Mouse (Mus musculus) thymus, postnatal 0 days (tissue): ENCODE results near the gene Sec24d. TPM values are rescaled to one million over a fixed set of nuclear protein-coding genes. Genes with fewer than 3 reads are reported as not detected.

ENCODE experiments used
- DNase-seq: peaks from one replicate; pipeline ENCODE4 v3.0.0-alpha.2; 2015; ENCODE audit warnings: low spot score
- polyA plus RNA-seq: library from polyadenylated mRNA; unstranded; fragments of >200 nt; fragmentation: Nextera tagmentation; extraction: Ambion mirVana; gene quantifications from 2 replicates; pipeline ENCODE4 v1.2.1, GENCODE M21; 2015

Gene Sec24d
- polyA plus RNA-seq: 24.4 and 25.6 TPM in 2 replicates

DNA sequence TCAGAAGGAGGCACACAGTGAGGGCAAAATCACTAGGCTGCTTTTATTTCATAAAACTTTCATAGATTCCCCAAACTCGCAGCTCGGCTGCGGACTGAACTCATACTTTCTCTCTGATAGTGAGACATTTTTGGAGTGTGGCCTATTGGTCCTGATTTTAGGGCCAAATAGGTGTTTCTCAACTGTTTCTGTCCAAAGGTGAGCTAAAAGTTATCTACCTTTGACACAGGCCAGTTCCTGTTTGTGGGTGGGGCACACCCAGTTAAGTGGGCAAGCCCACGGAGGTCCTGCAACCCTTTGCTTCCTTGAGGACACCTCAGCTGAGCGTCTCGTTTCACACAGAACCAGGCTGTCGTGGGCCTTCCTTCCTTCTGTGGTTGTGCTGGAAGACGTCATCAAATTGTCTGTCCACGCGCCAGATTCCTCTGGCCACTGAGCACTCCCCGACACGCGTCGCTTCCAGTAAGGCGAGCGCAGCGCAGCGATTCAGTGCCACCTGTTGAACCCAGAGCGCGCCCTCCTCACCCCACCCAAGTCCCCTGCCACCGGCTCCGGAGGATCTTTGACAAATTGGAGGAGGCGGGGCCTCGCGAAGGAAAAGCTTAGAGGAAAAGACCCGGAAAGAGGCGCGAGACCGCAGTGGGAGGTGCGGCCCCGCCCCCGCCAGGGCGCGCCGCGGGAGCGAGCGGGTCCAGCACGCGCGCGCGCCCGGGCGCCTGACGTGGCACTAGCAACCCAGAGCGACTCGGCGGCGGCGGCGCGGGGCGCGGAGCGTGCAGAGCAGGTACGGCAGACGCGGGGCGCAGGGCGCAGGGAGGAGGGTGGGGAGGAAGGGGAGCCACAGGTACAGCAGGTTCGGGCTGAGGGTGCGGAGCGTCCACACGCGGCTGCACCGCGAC, at the start of gene Sec24d:
Gene Sec24d, plus strand, starts transcription at position 703 of the 899 bp plus-strand sequence.
- DNase-seq: peak; percentile 90

DNA sequence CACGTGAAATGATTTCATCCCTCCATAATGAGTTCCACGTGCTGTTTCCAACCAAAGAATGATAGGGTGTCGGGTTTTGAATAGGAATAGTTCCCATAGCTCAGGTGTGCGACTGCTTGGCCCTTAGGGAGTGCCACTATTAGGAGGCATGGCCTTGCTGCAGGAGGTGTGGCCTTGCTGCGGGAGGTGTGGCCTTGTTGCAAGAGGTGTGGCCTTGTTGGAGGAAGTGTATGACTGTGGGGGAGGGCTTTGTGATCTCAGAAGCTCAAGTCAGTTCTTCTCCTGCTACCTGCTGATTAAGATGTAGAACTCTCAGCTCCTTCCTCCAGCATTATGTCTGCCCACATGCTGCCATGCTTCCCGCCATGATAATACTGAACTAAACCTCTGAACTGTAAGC, 48.6 kb upstream of the Sec24d start:
- DNase-seq: no peak

DNA sequence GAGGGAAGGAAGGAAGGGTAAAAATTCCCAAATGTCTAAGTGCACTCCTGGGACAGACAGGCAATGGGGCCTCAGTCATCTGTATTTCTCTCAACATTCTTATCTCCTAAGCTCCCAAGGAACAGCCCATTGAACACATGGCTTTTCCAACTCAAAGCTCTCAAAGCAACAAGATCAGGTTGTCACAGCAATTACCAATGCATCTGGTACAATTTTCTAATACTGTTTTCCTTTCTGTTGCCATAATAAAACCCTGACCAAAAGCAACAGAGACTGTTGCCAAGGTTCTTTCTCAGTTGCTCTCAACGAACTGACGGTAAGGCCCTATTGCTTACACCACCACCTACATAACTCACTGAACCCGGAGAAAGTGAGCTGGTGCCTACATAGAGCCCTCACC, 40.0 kb upstream of the Sec24d start:
- no peak for DNase-seq

DNA sequence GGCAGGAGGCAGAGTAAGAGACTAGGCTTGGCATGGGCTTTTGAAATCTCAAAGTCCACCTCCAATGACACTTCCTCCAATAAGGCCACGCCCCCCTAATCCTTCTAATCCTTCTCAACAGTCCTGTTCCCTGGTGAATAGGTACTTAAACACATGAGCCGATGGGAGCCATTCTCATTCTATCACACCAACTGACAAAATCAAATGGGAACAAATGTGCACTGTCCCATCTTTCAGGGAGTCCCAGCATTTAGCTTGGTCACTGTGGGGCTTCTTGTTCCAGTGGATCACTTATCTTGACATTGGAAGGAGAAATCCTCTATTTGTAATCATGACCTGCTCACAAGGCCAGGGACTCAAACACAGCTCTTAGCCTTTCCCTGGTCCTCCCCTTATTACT, 35.6 kb upstream of the Sec24d start:
- DNase-seq: no peak

DNA sequence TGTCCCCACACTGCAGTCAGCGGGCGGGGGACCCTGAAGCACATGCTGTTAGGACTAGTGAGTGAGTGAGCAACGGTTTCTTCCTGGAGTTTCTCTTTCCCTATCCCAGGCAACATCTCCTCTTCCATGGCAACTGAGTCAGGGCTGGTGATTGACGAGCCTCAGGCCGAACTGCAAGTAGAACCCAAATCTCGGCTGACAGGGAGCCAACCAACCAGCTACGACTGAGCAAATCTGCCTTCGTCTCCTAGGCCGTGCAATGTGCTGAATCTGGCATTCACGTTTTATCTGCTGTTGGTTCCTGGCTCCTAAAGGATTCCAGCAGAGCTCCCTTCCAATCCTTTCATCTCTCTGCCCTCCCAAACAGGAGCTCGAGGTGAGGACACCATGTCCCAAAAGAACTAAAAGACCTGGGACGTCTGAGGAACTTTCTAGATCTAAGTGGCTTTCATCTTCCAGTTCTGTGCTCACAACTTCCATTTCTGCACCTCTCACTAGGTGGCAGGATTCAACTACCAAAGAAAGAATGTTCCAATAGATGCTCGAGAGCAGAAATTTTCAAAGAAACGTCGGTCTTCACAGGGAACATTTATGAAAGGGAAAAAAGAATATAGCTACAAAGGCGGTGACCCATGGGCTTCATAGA, 32.9 kb upstream of the Sec24d start:
- DNase-seq: peak; percentile 38

DNA sequence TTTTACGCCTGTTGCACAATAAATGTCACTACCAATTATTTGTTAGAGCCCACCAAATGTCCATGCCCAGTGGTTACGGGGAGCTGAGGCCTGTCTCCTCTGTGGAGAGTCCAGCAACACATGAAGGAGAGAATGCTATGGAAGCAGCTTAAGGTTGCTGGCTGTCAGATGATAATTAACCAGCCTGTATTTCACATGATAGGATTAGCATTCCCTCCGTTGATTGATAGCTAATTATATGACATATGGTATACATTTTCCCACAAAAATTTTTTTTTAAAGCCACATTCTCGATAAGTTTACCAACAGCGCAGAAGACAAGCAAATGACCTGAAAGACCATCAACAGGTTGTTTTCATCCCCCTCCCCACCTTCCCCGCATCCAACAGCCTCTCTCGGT, 31.8 kb upstream of the Sec24d start:
- DNase-seq: no peak

DNA sequence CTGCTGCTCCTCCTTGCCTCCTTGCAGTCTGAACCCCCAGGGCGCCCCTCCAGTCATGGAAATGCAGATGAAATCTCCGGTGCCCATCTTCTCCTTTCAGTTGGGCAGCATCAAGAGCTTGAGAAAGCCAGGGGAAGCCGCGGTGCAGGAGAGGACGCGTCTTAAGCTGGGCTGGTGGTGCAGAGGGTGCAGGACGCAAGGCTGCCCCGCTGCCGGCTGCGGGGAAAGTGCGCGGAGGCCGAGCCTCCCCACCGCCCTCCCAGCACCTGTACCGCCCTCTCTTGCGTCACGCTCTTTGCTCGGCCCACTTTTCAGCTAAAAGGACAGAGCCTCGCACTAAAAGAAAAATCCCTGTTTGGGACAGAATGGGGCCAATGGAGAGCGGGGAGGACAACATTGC, 31.3 kb upstream of the Sec24d start, which contains the start of gene Synpo2:
Gene Synpo2, minus strand, starts transcription at position 229 of the 400 bp plus-strand sequence.
- no peak for DNase-seq

DNA sequence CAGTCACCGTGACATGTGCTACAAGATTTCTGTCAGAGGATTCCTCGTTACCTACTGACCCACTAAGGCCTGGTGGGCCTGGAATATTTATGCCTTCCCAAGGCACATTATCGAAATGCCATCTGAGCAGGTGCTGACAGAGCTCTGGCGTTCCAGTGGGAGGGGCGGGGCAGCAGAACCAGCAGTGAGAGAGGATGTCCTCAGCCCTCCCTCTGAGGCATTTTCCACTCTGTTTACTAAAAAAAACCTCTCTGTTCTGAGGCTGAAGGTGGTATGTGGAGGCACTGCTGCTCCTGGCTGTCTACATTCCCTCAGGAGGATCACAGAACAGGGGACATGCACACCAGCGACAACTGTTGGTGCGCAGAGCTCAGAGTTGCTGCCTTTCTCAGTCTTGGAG, 30.2 kb upstream of the Sec24d start:
- DNase-seq: no peak

DNA sequence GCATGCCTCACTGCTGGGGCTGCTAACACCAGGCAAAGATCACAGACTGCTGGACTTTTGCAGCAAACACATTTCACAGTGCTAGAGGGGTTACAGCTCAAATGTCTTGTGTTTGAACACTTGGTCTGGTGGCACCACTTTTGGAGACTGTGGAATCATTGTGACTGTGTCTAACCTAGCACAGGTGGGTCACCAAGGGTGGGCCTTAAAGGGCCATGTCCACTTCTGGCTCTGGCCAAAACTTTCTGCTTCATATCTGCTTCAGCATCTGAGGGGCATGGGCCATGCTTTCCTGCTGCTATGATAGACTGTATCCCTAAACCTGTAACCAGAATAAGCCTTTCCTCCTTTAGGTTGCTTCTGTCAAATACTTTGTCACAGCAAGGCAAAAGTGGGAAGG, 29.8 kb upstream of the Sec24d start:
- no peak for DNase-seq

DNA sequence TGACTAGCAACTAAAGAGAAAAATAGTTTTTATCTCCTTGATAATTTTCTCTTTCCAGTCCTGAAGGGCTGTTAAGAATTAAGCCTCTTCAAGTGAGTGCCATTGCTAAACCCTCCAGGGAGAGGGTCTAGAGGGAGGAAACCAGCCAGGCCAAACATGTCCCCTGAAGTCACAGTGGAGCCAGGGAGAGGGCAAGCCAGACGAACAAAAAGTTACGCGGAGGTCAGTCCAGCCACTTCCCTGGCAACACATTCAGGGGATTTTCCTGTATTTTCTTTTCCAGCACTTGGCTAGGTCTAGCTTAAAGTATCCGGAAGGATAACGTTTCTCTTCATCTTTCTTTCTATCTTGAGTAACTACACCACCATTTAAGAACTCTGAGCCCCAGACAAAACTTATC, 22.9 kb upstream of the Sec24d start:
- no peak for DNase-seq

DNA sequence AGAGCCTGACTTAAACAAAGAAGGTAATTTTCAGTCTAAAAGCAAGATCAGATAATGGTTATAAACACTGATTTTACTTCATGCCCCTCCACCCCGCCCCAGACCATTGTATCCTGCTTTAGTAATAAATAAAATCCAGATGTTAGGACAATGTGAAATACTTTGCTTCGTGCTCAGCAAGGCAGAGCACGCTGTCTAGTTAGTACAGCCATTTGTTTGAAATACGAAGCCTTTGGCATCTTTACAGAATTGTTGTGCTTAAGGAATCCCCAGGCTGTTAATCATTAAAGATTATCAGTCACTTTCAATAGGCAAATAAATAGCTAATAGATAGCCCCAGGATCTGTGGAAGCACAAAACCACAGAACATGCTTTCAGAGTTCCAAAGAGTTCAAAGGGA, 21.6 kb upstream of the Sec24d start:
- no peak for DNase-seq

DNA sequence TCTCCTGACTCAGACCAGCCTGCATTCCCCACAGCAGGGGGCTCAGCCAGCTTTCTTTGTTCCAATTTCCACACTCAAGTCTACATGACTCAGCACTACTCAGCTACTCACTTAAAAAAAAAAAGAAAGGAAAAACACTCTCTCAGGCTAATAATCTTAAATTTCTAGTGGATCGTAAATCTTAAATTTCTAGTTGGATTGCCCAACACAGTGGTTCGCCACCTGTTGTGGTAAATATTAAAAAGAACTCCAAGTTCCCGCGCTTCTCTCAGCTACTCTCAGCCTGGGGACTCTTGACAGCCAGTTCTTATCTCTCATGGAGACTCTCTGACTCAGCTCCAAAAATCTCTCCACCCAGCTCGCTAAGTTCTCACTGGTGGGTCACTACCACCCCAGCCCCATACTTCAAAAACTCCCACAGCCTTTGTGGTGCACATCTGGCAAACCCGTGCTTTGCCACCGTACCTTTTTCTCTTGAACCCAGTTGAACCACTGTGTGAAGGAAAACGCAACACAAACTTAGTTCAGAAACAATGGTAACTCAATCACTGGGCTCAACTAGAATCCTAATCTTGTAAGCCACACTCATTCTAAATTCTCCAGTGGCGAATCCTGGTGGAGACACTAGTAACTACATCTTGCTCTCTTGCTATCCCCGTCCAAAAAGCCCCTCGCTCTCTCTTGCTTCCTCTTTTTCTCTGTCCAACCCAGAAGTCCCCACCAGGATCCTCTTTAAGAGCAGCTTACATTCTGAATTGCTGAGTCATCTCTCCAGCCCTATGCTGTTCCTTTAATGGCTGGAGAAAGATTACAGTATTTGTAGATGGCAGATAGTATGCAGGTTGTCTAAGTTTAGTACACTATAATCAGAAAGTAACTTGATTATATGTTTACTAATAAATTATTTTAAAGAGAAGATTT, 10.8 kb upstream of the Sec24d start:
- no peak for DNase-seq

DNA sequence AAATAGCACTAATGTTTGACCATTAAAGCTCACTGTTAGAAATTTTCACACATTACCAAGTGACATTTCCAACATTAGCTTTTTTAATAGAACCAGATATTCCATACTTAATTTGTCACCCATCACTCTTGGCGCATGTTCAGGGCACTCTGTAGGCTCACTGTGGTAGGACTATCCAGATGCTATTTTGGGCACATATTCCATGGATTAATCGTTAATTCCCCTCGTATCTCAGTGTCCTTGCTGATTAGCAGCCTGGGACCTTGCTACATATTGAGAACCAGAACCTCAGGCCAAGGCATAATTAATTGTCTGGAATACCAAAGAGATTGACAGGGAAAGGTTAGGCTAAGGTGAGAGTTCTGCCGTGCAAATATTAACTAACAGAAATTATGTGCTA, 8.5 kb upstream of the Sec24d start:
- no peak for DNase-seq

DNA sequence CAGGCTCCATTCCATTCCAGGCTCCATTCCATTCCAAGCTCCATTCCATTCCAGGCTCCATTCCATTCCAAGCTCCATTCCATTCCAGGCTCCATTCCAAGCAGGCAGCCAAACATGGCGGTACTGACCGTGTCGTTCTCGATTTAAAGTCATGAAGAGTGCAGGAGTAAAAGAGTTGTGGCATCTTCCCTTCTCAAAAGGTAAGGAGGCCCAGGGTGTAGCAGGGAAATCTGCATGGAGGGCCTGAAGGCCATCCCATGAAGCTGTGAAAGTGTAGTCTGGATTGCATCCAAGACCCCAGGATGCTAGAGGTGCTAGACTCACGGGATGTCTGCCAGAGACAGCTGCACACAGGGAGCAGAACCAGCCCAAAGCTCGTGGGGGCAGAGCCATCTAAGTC, 2.5 kb upstream of the Sec24d start:
- no peak for DNase-seq

DNA sequence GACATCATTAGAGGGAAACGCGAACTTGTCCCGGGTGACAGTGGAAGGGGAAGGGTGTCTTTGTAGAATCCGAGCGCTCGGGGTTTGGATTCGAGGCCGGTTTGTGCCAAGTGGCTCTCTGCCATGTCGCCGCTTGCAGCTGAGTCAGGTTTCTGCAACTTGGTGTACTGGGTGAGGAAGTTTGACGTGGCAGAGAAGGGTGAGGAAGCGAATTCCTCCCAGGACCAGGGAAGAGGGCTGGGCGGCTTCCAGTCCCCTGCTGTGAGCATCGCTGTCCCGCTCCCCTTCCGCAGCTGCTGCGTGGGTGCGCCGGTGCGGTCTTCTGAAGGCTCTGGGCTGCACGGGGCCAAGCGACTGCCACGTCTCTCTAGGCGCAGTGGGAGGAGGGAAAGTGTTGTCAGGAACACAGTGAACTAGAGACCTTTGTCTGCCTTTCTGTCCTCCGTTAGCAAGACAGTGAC, 516 bp downstream of the Sec24d start:
- DNase-seq: peak; percentile 31

DNA sequence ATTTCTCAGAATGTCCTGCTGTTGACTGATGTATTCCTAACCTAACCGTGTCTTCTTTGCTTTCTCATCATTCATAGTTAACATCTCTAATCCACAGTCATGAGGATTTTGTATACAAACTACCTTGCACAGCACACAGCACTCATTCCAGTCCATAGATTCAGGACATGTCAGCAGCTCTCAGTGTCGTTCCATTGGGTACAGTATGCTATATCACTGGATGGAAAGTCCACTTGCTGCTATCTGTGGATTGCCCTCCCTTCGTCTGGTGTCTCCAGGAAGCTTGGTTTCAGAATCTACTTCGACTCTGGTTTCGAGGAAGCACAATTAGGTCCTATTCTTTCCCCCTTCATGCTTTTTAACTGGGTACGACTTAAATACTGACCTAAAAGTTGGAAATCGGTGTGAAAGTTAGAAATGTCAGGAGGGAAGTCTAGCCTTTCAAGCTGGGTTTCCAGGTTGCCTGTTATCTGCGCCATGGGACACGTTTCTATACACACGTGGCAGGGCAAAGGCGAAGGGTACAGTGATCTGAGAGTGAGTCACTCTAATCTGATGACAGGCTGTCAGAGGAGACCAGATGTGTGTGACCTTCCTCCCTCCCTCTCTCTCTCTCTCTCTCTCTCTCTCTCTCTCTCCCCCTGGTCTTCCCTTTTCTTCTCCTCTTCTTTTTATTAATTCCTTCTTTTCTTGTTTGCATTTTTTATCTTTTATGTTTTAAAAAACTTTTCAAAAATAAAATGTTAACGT, 15.8 kb downstream of the Sec24d start:
- no peak for DNase-seq

DNA sequence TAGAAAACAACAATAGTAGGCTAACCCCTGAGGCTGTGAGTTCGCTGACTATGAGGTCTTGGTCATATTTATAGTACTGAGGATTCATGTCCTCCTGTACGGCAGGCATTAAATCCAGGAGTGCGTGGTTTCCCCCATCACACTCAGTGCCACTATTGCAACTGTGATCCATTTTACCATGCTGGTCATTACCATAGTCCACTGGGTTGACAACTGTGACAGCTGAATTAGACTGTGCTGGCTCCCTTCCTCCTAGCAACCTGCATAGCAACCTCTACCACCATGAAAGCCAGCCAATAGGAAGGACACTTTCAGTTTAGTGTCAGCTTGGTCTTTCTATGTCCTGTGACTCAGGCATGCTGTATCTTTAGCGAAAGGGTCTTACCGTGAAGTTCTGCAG, 17.0 kb downstream of the Sec24d start:
- no peak for DNase-seq

DNA sequence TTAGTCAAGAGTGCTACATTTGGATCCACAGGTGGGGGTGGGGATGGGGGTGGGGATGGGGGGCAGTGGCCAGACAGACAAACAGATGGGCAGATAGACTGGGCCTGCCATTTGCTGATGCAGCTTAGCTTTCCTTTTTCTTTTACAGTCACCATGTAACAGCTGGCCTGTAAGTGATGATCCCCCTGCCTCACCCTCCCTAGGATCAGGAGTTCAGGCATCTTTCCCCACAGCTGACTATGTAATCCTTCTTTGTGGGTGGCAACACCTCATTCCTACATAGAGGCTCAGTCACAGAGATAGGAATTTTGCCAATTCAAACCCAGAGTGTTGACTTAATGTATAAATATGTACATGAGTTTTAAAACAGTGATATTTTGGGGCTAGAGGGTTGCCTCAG, 18.4 kb downstream of the Sec24d start:
- no peak for DNase-seq

DNA sequence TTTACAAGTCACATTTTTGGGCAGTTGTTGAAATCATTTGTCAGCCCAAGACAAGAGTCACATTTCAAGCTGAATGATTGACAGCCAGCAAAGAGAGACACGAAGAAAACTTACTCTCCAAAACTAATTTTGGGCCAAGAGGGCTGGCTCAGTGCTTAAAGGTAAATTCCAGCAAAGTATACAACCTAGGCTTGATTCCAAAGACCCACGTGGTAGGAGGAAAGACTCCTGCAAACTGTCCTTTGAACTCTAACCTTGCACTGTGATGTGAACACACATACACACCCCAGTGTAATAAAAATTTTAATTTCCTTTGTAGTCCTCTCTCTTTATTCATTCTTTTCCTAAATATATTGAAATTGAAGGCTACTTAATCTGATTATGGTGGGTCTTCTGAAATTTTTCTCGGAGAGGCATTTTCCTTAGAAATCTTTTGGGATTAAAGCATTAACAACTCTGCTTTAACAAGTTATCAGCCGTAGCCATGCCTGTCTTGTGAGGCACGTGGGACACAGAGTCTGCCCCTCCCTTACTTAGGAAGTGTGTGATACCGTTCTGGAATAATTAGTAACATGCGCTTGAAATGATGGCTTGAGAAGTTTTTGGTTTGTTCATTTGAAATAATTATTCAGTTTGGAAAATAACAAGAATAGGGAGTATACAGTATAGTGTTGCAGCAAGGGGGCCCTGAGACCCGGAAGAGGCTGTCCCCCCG, 21.8 kb downstream of the Sec24d start:
- DNase-seq: no peak

DNA sequence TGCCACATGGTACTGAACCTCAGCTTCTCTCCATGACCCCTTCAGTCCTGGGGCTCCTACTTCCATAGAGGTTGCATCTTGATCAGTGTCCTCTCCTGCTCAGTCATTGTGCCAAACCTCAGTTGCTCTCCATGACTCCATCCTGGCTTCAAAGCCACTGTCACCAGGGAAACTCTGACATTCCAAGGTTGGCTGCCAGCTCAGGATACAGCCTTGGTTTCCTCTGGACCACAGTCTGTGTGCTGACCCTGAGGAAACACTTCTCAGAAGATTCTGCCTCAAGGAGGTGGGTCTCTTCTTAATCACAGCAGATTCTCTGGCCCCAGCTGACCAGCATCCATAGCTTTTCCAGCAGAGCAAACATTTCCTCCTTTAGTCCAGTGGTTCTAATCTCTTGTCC, 24.4 kb downstream of the Sec24d start:
- DNase-seq: no peak
